Mouse (Mus musculus) midbrain, embryonic 14.5 days (tissue): Measurements from ENCODE around the gene Des. TPM values are rescaled to one million over a fixed set of nuclear protein-coding genes. Genes with fewer than 3 reads are reported as not detected.

Source experiments
- ATAC-seq: fragments of 200-750 bp; cut with Nextera tagmentation; 2 replicates; pipeline ENCODE4 v1.8.0; 2017; ENCODE audit warnings: moderate number of reproducible peaks, moderate library complexity; ENCODE audit not compliant: low FRiP score, low TSS enrichment
- DNase-seq: peaks from one replicate; pipeline ENCODE4 v3.0.0-alpha.2; 2015
- H3K27ac ChIP-seq: fragments of 300-500 bp; sonication (generic); replicated peaks from 2 replicates; pipeline ENCODE4 v1.5.1; 2014; ENCODE audit warnings: mild to moderate bottlenecking, low read depth, low read length, moderate library complexity
- H3K27me3 ChIP-seq: fragments of 300-500 bp; sonication (generic); 2 replicates; pipeline ENCODE4 v1.6.1; 2014; ENCODE audit warnings: low read length, control low read depth, mixed read lengths; ENCODE audit not compliant: control insufficient read depth, insufficient read depth
- H3K36me3 ChIP-seq: fragments of 300-500 bp; sonication (generic); 2 replicates; pipeline ENCODE4 v1.6.1; 2014; ENCODE audit warnings: low read length, control low read depth; ENCODE audit not compliant: control insufficient read depth, insufficient read depth
- H3K4me1 ChIP-seq: fragments of 300-500 bp; sonication (generic); 2 replicates; pipeline ENCODE4 v1.6.1; 2014; ENCODE audit warnings: mild to moderate bottlenecking, antibody characterized with exemption, low read length, control low read depth; ENCODE audit not compliant: control insufficient read depth, insufficient read depth
- H3K4me2 ChIP-seq: fragments of 300-500 bp; sonication (generic); 2 replicates; pipeline ENCODE4 v1.6.1; 2014; ENCODE audit warnings: mild to moderate bottlenecking, low read length, moderate library complexity
- H3K4me3 ChIP-seq: fragments of 300-500 bp; sonication (generic); replicated peaks from 2 replicates; pipeline ENCODE4 v1.5.1; 2014; ENCODE audit warnings: low read depth, low read length
- H3K9ac ChIP-seq: fragments of 300-500 bp; sonication (generic); replicated peaks from 2 replicates; pipeline ENCODE4 v1.6.1; 2014; ENCODE audit warnings: mild to moderate bottlenecking, low read length, moderate library complexity
- H3K9me3 ChIP-seq: fragments of 300-500 bp; sonication (generic); 2 replicates; pipeline ENCODE4 v1.6.1; 2016; ENCODE audit warnings: low read length, control low read depth, mixed read lengths; ENCODE audit not compliant: control insufficient read depth
- WGBS: fragments of 180-500 bp; shearing (Covaris S2); extraction: QIAGEN DNeasy Blood & Tissue Kit; methylation state at CpG from one replicate; pipeline ENCODE4 v1.1.7; 2014; 5-methylcytosine and 5-hydroxymethylcytosine counted together
- polyA plus RNA-seq: library from polyadenylated mRNA; unstranded; fragments of >200 nt; fragmentation: Nextera tagmentation; extraction: Ambion mirVana; gene quantifications from 2 replicates; pipeline ENCODE4 v1.2.1, GENCODE M21; 2014

Des gene
- polyA plus RNA-seq, 1 experiment from 2014 or later = 1.4 TPM

GRCm38 (mm10) chr1:75373276-75373675, 13.1 kb downstream of the Des start:
- Histone ChIP-seq H3K27me3 (peaks cover 2% of the 10 kb centered on the region), H3K27ac (peak overlapping the region; percentile 65), H3K9ac (no peak overlapping the region), H3K9me3 (no peaks in the 10 kb centered on the region), H3K36me3 (no peaks in the 10 kb centered on the region), H3K4me2 (no peak overlapping the region), H3K4me3 (no peak overlapping the region), H3K4me1 (peaks cover 24% of the 10 kb centered on the region; the same call in 1 of the 2 replicates)
- WGBS = 17% methylated on average over 3 of the region's 3 CpGs
- peak; percentile 43; the same call in 1 of the 2 replicates for ATAC-seq
- peak; percentile 67 for DNase-seq

DNA sequence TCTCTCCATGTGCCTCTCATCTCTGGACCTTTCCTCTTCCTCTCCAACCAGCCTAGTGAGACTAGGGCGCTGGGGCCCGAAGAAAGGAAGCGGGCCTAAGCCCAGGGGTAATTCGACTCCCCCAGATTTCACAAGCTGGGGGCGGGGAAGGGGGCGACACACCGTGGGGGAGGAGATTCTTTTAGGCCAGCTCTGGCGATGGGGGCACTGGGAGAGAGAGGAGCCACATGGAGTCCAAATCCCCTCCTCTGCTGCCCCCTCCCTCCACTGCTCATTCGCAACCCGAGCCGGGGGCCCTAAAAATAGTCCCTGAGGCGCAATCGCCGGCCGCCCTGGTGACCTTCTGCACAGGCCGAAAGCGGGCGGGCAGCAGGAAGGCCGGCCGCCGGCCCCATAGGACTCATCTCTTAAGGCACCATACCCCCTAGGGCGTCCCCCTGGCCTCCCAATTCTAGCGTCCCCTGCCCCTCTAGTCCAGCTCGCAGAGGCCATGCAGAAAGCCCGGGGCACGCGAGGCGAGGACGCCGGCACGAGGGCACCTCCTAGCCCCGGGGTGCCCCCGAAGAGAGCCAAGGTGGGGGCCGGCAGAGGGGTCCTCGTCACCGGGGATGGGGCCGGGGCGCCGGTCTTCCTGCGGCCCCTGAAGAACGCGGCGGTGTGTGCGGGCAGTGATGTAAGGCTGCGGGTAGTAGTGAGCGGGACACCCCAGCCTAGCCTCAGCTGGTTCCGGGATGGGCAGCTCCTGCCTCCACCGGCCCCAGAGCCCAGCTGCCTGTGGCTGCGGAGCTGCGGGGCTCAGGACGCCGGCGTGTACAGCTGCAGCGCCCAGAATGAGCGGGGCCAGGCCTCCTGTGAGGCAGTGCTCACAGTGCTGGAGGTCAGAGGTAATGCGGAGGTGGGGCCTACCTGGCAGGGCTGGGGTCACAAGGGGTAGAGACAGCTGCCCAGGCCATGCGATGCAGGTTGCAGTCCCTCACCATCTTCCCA, 15.1 kb downstream of the Des start, which contains the start of gene Speg:
Speg (plus strand) TSS at position 348 of the 987 bp plus-strand sequence.
- no peak within 1 kb of the TSS for H3K27ac ChIP-seq
- DNase-seq (no peak), ATAC-seq (peak; percentile 46; the same call in 1 of the 2 replicates)
- WGBS = 9% methylated on average over 57 of the region's 57 CpGs
- H3K36me3 ChIP-seq = no peaks in the 10 kb centered on the region
- 0 out of 2 replicates have a peak within 1 kb of the TSS, but pooled peaks have one; percentile 14 for H3K4me3 ChIP-seq
- no peaks in the 10 kb centered on the region for H3K9me3 ChIP-seq
- peak within 1 kb of the TSS; percentile 4; the same call in 1 of the 2 replicates for H3K9ac ChIP-seq
- peaks cover 24% of the 10 kb centered on the region; the same call in 1 of the 2 replicates for H3K4me1 ChIP-seq
- peaks cover 2% of the 10 kb centered on the region for H3K27me3 ChIP-seq
- H3K4me2 ChIP-seq = peak within 1 kb of the TSS; percentile 47

- H3K9me3 ChIP-seq = no peaks in the 10 kb centered on the region
- H3K4me2 ChIP-seq = no peak overlapping the region
- H3K27me3 ChIP-seq = peaks cover 2% of the 10 kb centered on the region
- peaks cover 25% of the 10 kb centered on the region for H3K4me1 ChIP-seq
- 69% methylated on average over 2 of the region's 2 CpGs for WGBS
- H3K9ac ChIP-seq = no peak overlapping the region
- DNase-seq (no peak), ATAC-seq (no peak)
- H3K36me3 ChIP-seq = no peaks in the 10 kb centered on the region
- H3K4me3 ChIP-seq = no peak overlapping the region
- H3K27ac ChIP-seq = no peak overlapping the region
Measured at GRCm38 (mm10) chr1:75379196-75379595, 19.1 kb downstream of the Des start.

- 78% methylated on average over 8 of the region's 8 CpGs for WGBS
- no peak for DNase-seq
Measured at GRCm38 (mm10) chr1:75379931-75380330, 19.8 kb downstream of the Des start.

GRCm38 (mm10) chr1:75380951-75381350, 20.8 kb downstream of the Des start:
- H3K4me2 ChIP-seq = no peak overlapping the region; the same call in 1 of the 2 replicates
- peaks cover 6% of the 10 kb centered on the region for H3K27me3 ChIP-seq
- H3K36me3 ChIP-seq = no peaks in the 10 kb centered on the region
- no peak overlapping the region for H3K4me3 ChIP-seq
- H3K9ac ChIP-seq = no peak overlapping the region
- 54% methylated on average over 2 of the region's 2 CpGs for WGBS
- no peaks in the 10 kb centered on the region for H3K9me3 ChIP-seq
- ATAC-seq (no peak), DNase-seq (no peak)
- H3K4me1 ChIP-seq = peaks cover 30% of the 10 kb centered on the region
- H3K27ac ChIP-seq = no peak overlapping the region

More at GRCm38 (mm10) chr1:75379931-75380330, 19.8 kb downstream of the Des start:
- Histone ChIP-seq H3K27ac (no peak overlapping the region), H3K9me3 (no peaks in the 10 kb centered on the region), H3K27me3 (peaks cover 6% of the 10 kb centered on the region), H3K4me1 (peaks cover 28% of the 10 kb centered on the region), H3K9ac (no peak overlapping the region), H3K4me3 (no peak overlapping the region), H3K4me2 (no peak overlapping the region), H3K36me3 (no peaks in the 10 kb centered on the region)
- no peak for ATAC-seq

DNA sequence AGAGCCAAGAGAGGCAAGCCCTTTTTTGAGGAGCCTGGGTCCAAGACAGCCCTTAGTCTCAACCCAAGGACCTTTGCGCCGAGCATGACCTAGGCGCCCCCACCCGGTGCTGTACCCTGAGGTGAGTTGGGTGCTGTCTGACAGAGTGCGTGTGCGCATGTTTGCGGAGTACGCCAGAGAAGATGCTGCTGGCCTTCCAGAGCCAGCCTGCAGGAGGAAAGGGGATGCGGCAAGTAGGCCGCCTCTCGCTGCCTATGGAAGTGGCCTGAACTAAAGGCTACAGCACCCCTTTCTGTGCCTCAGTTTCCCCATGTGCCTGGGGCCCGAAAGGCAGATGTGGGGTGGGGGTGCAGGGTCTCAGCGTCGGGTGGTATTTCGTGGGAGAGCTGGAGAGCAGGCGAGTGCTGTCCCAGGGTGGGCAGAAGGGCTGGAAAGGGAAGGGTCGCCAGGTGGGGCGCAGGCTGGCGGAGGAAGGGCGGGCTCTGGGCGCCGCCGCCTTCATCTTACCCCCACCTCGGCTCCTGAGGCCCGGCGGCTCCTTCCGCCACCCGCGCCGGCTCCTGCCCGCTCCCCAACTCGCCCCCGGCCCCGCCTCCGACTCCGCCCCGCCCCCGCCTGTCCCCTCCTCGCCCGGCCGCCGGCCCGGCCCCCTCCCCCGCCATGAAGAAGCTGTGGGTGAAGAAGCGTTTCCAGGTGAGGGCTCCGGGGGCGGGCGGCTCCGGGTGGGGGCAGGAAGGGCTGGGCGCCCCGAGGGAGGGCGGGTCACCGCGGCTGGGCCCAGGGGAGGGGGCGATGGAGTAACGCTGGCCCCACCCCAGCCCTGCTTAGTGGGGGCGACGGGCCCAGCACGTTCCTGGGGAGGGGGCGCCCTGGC, 21.6 kb downstream of the Des start:
- WGBS = 3% methylated on average over 50 of the region's 60 CpGs
- H3K9me3 ChIP-seq = no peaks in the 10 kb centered on the region
- H3K4me1 ChIP-seq = peaks cover 36% of the 10 kb centered on the region
- H3K36me3 ChIP-seq = no peaks in the 10 kb centered on the region
- peak overlapping the region; percentile 67 for H3K4me3 ChIP-seq
- DNase-seq = peak; percentile 77
- ATAC-seq = peak; percentile 58
- peak overlapping the region; percentile 90 for H3K4me2 ChIP-seq
- peak overlapping the region; percentile 79 for H3K9ac ChIP-seq
- H3K27ac ChIP-seq = peak overlapping the region; percentile 82
- peaks cover 7% of the 10 kb centered on the region; the same call in 1 of the 2 replicates for H3K27me3 ChIP-seq

DNA sequence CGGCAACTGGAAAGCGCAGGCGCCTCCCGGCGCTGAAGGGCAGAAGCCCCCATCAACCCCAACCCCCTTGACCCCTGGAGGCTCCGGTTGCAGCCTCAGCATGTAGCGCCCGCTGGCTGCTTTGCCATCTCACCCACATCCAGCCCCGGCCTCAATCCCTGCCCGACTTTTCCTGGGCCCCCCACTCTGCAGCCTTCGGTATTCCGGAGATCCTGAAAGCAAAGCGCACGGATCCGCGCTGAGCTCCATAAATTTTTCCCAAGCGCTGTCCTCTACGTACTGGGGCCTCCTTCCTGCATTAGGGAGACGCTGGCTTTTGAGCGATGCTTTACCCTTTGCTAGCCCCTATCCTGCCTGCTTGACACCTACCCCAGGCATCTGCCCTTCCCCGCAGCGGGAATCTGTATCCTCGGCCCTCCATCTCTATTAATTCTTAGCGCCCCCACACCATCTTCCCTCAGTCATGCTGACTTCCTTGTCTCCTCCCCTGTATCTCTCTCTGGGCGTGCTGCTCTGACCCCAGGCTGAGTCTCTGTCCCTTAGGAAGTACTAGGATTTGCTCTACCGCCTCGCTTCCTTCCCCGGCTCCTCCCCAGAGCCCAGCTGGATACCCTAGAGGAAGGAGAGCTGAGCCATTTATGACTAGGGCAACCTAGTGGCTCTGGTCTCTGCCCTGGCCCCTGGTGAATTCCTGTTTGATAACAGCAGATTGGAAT, 22.4 kb downstream of the Des start:
- DNase-seq (peak; percentile 66), ATAC-seq (peak; percentile 21; the same call in 1 of the 2 replicates)
- Histone ChIP-seq H3K9me3 (no peaks in the 10 kb centered on the region), H3K4me2 (peak overlapping the region; percentile 90), H3K9ac (peak overlapping the region; percentile 79), H3K4me3 (peak overlapping the region; percentile 67), H3K4me1 (peaks cover 41% of the 10 kb centered on the region), H3K27ac (peak overlapping the region; percentile 82), H3K27me3 (peaks cover 12% of the 10 kb centered on the region), H3K36me3 (no peaks in the 10 kb centered on the region)
- under 1% methylated on average over 28 of the region's 28 CpGs for WGBS
